Mouse (Mus musculus) hindbrain, embryonic 10.5 days (tissue): ENCODE measurements at regions not wholly inside any gene's neighbourhood (a gene's known extent, or its start where the extent isn't known, plus 50 kb on each side); places are given as distances from the start of the nearest gene placed in this dataset.
"Not testable (repeated sequence)": the region's sequence is repeated elsewhere in the genome, so short reads cannot be mapped to it uniquely, and the experiment has no call there.

Source experiments
- DNase-seq: peaks from one replicate; pipeline ENCODE4 v3.0.0-alpha.2; 2017; ENCODE audit warnings: low spot score
- H3K27ac ChIP-seq: fragments of 300-500 bp; sonication (generic); 2 replicates; pipeline ENCODE4 v1.5.1; 2016; ENCODE audit warnings: mild to moderate bottlenecking, moderate library complexity
- H3K27me3 ChIP-seq: fragments of 300-500 bp; sonication (generic); 2 replicates; pipeline ENCODE4 v1.6.1; 2016; ENCODE audit warnings: mild to moderate bottlenecking; ENCODE audit not compliant: poor library complexity, insufficient read depth, severe bottlenecking
- H3K36me3 ChIP-seq: fragments of 300-500 bp; sonication (generic); 2 replicates; pipeline ENCODE4 v1.6.1; 2016; ENCODE audit warnings: mild to moderate bottlenecking, moderate library complexity
- H3K4me1 ChIP-seq: fragments of 300-500 bp; sonication (generic); replicated peaks from 2 replicates; pipeline ENCODE4 v1.6.1; 2016; ENCODE audit warnings: mild to moderate bottlenecking
- H3K4me3 ChIP-seq: fragments of 300-500 bp; sonication (generic); 2 replicates; pipeline ENCODE4 v1.5.1; 2016; ENCODE audit warnings: mild to moderate bottlenecking, moderate library complexity
- H3K9me3 ChIP-seq: fragments of 300-500 bp; sonication (generic); 2 replicates; pipeline ENCODE4 v1.6.1; 2016; ENCODE audit warnings: mild to moderate bottlenecking, moderate library complexity
- WGBS: fragments of 180-500 bp; shearing (Covaris S2); methylation state at CpG from one replicate; pipeline ENCODE4 v1.1.7; 2016; 5-methylcytosine and 5-hydroxymethylcytosine counted together

GRCm38 (mm10) chr8:89956482-89957020 lies 391.6 kb downstream of the Tox3 start:
- peaks cover 14% of the 10 kb centered on the region for H3K4me1 ChIP-seq
- WGBS = 76% methylated on average over 11 of the region's 11 CpGs
- no peak overlapping the region for H3K4me3 ChIP-seq
- H3K27ac ChIP-seq = no peak overlapping the region; the same call in 1 of the 2 replicates
- no peaks in the 10 kb centered on the region for H3K27me3 ChIP-seq
- H3K9me3 ChIP-seq = no peaks in the 10 kb centered on the region
- DNase-seq = no peak
- no peaks in the 10 kb centered on the region for H3K36me3 ChIP-seq

GRCm38 (mm10) chr8:89938836-89939235 lies 409.3 kb downstream of the Tox3 start:
- no peak for DNase-seq
- Histone ChIP-seq H3K27ac (no peak overlapping the region), H3K4me1 (no peaks in the 10 kb centered on the region), H3K4me3 (no peak overlapping the region), H3K36me3 (no peaks in the 10 kb centered on the region), H3K9me3 (no peaks in the 10 kb centered on the region), H3K27me3 (no peaks in the 10 kb centered on the region)
- 87% methylated on average over 1 of the region's 1 CpGs for WGBS

GRCm38 (mm10) chr8:89934521-89934920 lies 413.6 kb downstream of the Tox3 start:
- Histone ChIP-seq H3K27me3 (no peaks in the 10 kb centered on the region), H3K9me3 (no peaks in the 10 kb centered on the region), H3K4me1 (no peaks in the 10 kb centered on the region), H3K36me3 (no peaks in the 10 kb centered on the region), H3K27ac (no peak overlapping the region), H3K4me3 (no peak overlapping the region)
- no peak for DNase-seq
- 91% methylated on average over 2 of the region's 2 CpGs for WGBS

- Histone ChIP-seq H3K4me1 (peaks cover 22% of the 10 kb centered on the region), H3K27me3 (no peaks in the 10 kb centered on the region), H3K27ac (peak overlapping the region; percentile 57), H3K4me3 (no peak overlapping the region), H3K36me3 (no peaks in the 10 kb centered on the region), H3K9me3 (no peaks in the 10 kb centered on the region)
- WGBS = 3% methylated on average over 3 of the region's 3 CpGs
- DNase-seq = peak; percentile 18
These were observed 421.4 kb downstream of the Tox3 start for GRCm38 (mm10) chr8:89926666-89927232.

GRCm38 (mm10) chr8:89924697-89925096 lies 423.4 kb downstream of the Tox3 start:
- peaks cover 22% of the 10 kb centered on the region for H3K4me1 ChIP-seq
- H3K27me3 ChIP-seq, H3K27ac ChIP-seq, H3K36me3 ChIP-seq, DNase-seq, H3K4me3 ChIP-seq, H3K9me3 ChIP-seq: not testable (repeated sequence)
- 99% methylated on average over 15 of the region's 22 CpGs for WGBS

GRCm38 (mm10) chr8:89914076-89914475 lies 434.1 kb downstream of the Tox3 start:
- WGBS = 95% methylated on average over 6 of the region's 6 CpGs
- Histone ChIP-seq H3K4me1 (no peaks in the 10 kb centered on the region), H3K36me3 (no peaks in the 10 kb centered on the region)

GRCm38 (mm10) chr8:89906200-89906599 lies 441.9 kb downstream of the Tox3 start:
- Histone ChIP-seq H3K27me3 (no peaks in the 10 kb centered on the region), H3K4me3 (no peak overlapping the region), H3K36me3 (no peaks in the 10 kb centered on the region), H3K4me1 (0 out of 2 replicates have a peak, but pooled peaks cover 6% of the 10 kb centered on the region), H3K27ac (no peak overlapping the region), H3K9me3 (no peaks in the 10 kb centered on the region)
- DNase-seq = no peak
- WGBS = 93% methylated on average over 6 of the region's 6 CpGs

More at GRCm38 (mm10) chr8:89914076-89914475, 434.1 kb downstream of the Tox3 start:
- no peaks in the 10 kb centered on the region for H3K27me3 ChIP-seq
- no peak overlapping the region for H3K27ac ChIP-seq
- no peak overlapping the region for H3K4me3 ChIP-seq
- peaks cover 6% of the 10 kb centered on the region for H3K9me3 ChIP-seq
- no peak for DNase-seq

GRCm38 (mm10) chr8:89905588-89905987 lies 442.6 kb downstream of the Tox3 start:
- H3K4me3 ChIP-seq = no peak overlapping the region
- H3K36me3 ChIP-seq = no peaks in the 10 kb centered on the region
- no peak for DNase-seq
- H3K4me1 ChIP-seq = 0 out of 2 replicates have a peak, but pooled peaks cover 6% of the 10 kb centered on the region
- no peaks in the 10 kb centered on the region for H3K9me3 ChIP-seq
- WGBS = 68% methylated on average over 3 of the region's 3 CpGs
- H3K27ac ChIP-seq = no peak overlapping the region
- no peaks in the 10 kb centered on the region for H3K27me3 ChIP-seq

- no peak overlapping the region for H3K27ac ChIP-seq
- 85% methylated on average over 1 of the region's 1 CpGs for WGBS
- H3K4me1 ChIP-seq = 0 out of 2 replicates have a peak, but pooled peaks cover 6% of the 10 kb centered on the region
- H3K36me3 ChIP-seq = no peaks in the 10 kb centered on the region
- H3K9me3 ChIP-seq = peaks cover 5% of the 10 kb centered on the region; the same call in 1 of the 2 replicates
- no peaks in the 10 kb centered on the region for H3K27me3 ChIP-seq
- no peak overlapping the region for H3K4me3 ChIP-seq
- no peak for DNase-seq
These were observed 444.8 kb downstream of the Tox3 start for GRCm38 (mm10) chr8:89903346-89903745.

GRCm38 (mm10) chr8:89872768-89873167 lies 475.4 kb downstream of the Tox3 start:
- Histone ChIP-seq H3K27ac (0 out of 2 replicates have a peak overlapping the region, but pooled peaks have one; percentile 30), H3K36me3 (no peaks in the 10 kb centered on the region), H3K4me1 (peaks cover 10% of the 10 kb centered on the region), H3K4me3 (no peak overlapping the region), H3K27me3 (no peaks in the 10 kb centered on the region), H3K9me3 (no peaks in the 10 kb centered on the region)
- peak; percentile 20 for DNase-seq
- WGBS = 63% methylated on average over 5 of the region's 5 CpGs

- H3K4me3 ChIP-seq = no peak overlapping the region
- no peak overlapping the region for H3K27ac ChIP-seq
- peaks cover 10% of the 10 kb centered on the region for H3K4me1 ChIP-seq
- H3K9me3 ChIP-seq = no peaks in the 10 kb centered on the region
- H3K36me3 ChIP-seq = no peaks in the 10 kb centered on the region
- no peak for DNase-seq
- 83% methylated on average over 5 of the region's 5 CpGs for WGBS
- no peaks in the 10 kb centered on the region for H3K27me3 ChIP-seq
These were observed 476.2 kb downstream of the Tox3 start for GRCm38 (mm10) chr8:89871966-89872365.

GRCm38 (mm10) chr8:89859813-89860212 lies 488.3 kb downstream of the Tox3 start:
- Histone ChIP-seq H3K9me3 (no peaks in the 10 kb centered on the region), H3K36me3 (no peaks in the 10 kb centered on the region), H3K4me3 (no peak overlapping the region), H3K4me1 (no peaks in the 10 kb centered on the region), H3K27ac (no peak overlapping the region), H3K27me3 (no peaks in the 10 kb centered on the region)
- no peak for DNase-seq
- over 99% methylated on average over 3 of the region's 3 CpGs for WGBS

GRCm38 (mm10) chr8:89858706-89859385 lies 489.3 kb downstream of the Tox3 start:
- no peaks in the 10 kb centered on the region for H3K9me3 ChIP-seq
- H3K27ac ChIP-seq = no peak overlapping the region
- no peak for DNase-seq
- H3K36me3 ChIP-seq = no peaks in the 10 kb centered on the region
- no peaks in the 10 kb centered on the region for H3K4me1 ChIP-seq
- 86% methylated on average over 7 of the region's 7 CpGs for WGBS
- no peaks in the 10 kb centered on the region for H3K27me3 ChIP-seq
- no peak overlapping the region for H3K4me3 ChIP-seq
